Mouse (Mus musculus) NIH3T3 (cell line): ENCODE data around the gene Plbd2.
A peak's percentile ranks its signal among the peaks of the same experiment; 100 is the strongest.
"Not testable (repeated sequence)": the region's sequence is repeated elsewhere in the genome, so short reads cannot be mapped to it uniquely, and the experiment has no call there.

Source experiments
- DNase-seq: peaks from one replicate; pipeline ENCODE4 v3.0.0-alpha.2; 2012; ENCODE audit warnings: low read depth

Plbd2 gene

GRCm38 (mm10) chr5:120510982-120511642 lies 7.7 kb upstream of the Plbd2 start, which contains the start of gene Slc8b1:
Gene Slc8b1 (plus strand): TSS chr5:120511168.
- peak; percentile 97 for DNase-seq

DNA sequence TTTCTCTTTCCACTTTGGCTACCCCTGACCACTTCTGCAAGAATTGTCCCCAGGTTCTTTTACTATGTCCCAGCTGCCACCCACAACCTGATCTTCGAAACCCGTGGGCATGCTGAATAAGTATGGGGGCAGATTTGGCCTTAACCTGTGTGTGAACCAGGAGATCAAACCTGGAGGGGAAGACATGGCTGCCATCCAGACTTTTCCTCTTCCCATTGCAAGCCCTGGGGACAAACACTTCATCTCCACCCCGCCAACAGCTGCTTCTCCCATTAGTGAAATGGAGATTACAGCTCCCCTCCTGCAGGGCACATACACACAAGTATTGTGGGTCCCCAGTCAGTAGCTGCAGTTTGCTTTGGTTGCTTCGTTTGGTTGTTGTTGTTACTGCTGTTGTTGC lies 3.9 kb upstream of the Plbd2 start:
- no peak for DNase-seq

GRCm38 (mm10) chr5:120506490-120506889 lies 3.1 kb upstream of the Plbd2 start:
- DNase-seq = no peak

DNA sequence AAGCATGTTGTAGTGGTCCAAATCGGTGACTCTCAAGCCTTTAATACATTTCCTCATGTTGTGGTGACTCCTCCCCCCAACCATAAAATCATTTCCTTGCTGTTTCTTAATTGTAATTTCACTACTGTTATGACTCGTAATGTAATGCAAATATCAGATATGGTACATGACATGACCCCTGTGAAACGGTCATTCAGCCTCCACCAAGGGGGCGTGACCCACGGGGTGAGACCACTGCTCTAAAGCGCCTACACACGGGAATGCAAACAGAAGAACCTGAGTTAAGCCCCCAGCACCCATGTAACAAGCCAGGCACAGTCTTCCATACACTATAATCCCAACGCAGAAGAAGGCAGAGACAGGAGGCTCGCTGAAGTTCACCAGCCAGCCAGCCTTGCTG lies 2.4 kb upstream of the Plbd2 start:
- DNase-seq = no peak

GRCm38 (mm10) chr5:120505368-120505767 lies 1.9 kb upstream of the Plbd2 start:
- DNase-seq = peak; percentile 90

DNA sequence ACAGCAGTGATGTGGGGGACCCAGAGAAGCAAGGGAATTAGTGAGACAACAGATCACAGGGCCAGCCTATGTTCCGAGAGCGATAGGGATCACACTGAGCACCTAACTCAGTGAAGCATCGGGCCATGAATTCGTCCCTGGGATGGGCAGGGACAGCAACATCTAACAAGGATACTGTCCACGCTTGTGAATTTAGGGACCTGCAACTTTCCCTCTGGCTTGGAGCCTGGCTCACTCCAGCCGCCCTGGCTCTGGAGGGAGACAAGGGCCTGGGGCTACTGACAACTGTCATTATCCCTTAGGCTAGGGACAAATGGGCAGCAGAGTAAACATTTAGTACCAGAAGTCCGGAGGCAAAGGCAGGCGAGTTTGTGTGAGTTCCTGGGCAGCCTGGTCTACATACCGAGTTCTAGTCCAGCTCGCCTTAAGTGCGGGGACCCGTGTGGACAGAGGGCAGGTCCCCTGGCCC lies 716 bp downstream of the Plbd2 start:
- DNase-seq = peak; percentile 33

- peak; percentile 80 for DNase-seq
Measured at GRCm38 (mm10) chr5:120502147-120502621, 1.2 kb downstream of the Plbd2 start.

DNA sequence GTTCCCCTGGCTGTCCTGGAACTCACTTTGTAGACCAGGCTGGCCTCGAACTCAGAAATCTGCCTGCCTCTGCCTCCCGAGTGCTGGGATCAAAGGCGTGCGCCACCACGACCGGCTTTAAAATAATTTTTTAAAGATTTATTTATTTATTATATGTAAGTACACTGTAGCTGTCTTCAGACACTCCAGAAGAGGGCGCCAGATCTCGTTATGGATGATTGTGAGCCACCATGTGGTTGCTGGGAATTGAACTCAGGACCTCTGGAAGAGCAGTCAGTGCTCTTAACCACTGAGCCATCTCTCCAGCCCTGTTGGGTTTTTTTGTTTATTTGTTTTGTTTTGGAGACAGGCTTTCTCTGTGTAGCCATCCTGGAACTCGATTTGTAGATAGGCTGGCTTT lies 2.8 kb downstream of the Plbd2 start:
- not testable (repeated sequence) for DNase-seq

- no peak for DNase-seq
Measured at GRCm38 (mm10) chr5:120499202-120499601, 4.2 kb downstream of the Plbd2 start.

GRCm38 (mm10) chr5:120497071-120497470 lies 6.4 kb downstream of the Plbd2 start:
- DNase-seq = no peak

DNA sequence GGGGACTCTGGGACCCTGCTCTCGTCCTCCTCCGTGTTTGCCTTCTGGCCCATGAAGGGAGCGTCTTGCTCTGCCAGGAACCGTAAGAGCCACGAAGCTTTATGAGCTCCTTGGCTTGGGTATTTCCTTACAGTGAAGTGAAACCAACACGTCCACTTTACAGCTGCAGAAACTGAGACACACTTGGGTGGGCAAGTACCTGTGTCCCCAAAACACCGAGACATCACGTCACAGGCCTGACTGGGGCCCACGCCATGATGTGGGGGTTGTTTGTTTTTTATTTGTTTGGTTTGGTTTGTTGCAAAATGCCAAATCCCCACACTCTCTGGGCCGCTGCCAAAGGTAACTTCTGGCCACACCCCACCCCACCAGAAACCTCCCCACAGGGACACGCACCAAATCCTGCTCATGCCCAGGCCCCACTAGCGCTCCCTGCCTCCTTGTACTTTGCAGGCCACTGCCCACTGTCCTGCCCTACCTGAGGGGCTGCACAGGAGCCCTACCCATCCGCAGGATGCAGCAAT lies 7.7 kb downstream of the Plbd2 start:
- DNase-seq = no peak

- no peak for DNase-seq
Measured at GRCm38 (mm10) chr5:120495064-120495702, 8.2 kb downstream of the Plbd2 start.

- no peak for DNase-seq
Measured at GRCm38 (mm10) chr5:120493873-120494395, 9.5 kb downstream of the Plbd2 start.

- DNase-seq = no peak
Measured at GRCm38 (mm10) chr5:120493440-120493839, 10.0 kb downstream of the Plbd2 start.

DNA sequence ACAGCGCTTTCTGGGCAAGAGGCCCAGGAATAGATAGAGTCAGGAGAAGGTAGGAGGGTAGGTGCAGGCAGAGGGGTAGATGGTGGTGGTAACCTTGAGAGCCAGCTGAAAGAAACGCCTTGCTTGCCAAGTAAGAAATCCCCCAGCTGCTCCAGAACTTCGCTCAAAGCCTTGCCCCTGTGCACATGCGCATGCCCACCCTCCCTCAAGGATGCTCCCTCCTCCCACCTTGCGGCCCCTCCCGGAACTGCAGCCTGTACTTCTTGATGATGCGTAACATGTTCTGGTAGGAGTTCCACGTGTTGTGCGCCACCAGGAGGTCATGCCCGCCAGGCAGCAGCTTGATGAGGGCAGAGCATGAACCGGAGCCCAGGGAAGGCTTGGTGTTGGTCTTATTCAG lies 11.0 kb downstream of the Plbd2 start:
- DNase-seq = no peak

GRCm38 (mm10) chr5:120490679-120491192 lies 12.7 kb downstream of the Plbd2 start:
- peak; percentile 47 for DNase-seq

GRCm38 (mm10) chr5:120487844-120488243 lies 15.6 kb downstream of the Plbd2 start:
- no peak for DNase-seq

- DNase-seq = no peak
Measured at GRCm38 (mm10) chr5:120483399-120483798, 20.0 kb downstream of the Plbd2 start.

GRCm38 (mm10) chr5:120481205-120481604 lies 22.2 kb downstream of the Plbd2 start:
- no peak for DNase-seq

DNA sequence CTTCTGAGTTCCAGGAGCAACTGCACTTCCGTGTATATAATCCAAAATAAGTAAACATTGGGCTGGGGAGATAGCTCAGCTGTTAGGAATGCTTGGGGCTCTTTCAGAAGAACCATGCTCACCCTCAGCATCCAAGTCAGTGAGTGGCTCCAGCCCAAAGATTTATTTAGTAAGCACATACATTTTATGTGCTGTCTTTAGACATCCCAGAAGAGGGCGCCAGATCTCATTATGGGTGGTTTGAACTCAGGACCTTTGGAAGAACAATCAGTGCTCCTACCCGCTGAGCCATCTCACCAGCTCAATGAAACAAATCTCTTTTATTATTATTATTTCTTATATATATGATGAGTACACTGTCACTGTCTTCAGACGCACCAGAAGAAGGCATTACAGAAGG lies 23.9 kb downstream of the Plbd2 start:
- DNase-seq = peak; percentile 34

DNA sequence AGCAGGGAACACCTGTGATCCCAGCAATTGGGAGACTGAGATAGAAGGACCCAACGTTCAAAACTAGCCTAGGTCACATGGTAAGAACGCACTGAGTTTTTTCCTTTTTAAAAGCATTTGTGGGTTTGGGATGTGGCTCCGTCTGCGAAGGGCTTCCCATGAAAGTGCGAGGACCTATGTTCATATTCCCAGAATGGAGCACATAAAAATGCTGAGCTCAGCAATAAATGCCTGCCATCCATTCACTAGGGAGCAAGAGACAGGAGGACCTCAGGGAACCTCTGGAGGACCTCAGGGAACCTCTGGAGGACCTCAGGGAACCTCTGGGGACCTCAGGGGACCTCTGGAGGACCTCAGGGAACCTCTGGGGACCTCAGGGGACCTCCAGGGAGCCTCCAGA lies 25.4 kb downstream of the Plbd2 start:
- DNase-seq = no peak

- no peak for DNase-seq
Measured at GRCm38 (mm10) chr5:120476296-120476695, 27.1 kb downstream of the Plbd2 start, which contains the start of gene Sds. Gene Sds (plus strand): TSS chr5:120476526.

- no peak for DNase-seq
Measured at GRCm38 (mm10) chr5:120475861-120476260, 27.6 kb downstream of the Plbd2 start.
